Mouse (Mus musculus) stomach, postnatal 0 days (tissue): ENCODE data around the gene Ddc.

ENCODE experiments used
- CTCF ChIP-seq: IDR thresholded peaks from 2 replicates; pipeline ENCODE4 v1.5.1; 2016; ENCODE audit warnings: antibody characterized with exemption, low read depth, mild to moderate bottlenecking, moderate library complexity
- EP300 ChIP-seq: optimal IDR thresholded peaks from 2 replicates; pipeline ENCODE3; 2016; ENCODE audit warnings: antibody characterized with exemption

DNA sequence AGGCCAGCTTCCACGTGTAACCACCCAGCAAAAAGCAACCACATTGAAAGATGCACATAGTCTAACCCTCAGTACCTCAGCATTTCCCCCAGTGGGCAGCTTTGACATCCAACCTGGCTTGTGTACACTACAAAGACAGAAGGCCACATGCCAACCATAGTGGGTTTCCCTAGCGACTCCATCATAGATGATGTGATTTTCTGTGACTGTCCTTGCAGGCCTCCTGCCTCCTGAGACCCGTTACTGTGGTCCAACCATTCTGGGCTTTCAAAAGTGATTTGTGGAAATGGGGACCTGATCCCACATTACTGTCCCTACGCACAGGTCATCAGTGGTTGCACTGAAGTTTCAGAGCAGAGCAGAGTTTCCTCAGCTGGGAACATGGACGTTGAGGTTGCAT, 123.1 kb downstream of the Ddc start:
- TF ChIP-seq CTCF: no peak
- no peak for TF ChIP-seq EP300
